8 mouse cellular contexts compared by ENCODE assay signal in the genomic region with DNA sequence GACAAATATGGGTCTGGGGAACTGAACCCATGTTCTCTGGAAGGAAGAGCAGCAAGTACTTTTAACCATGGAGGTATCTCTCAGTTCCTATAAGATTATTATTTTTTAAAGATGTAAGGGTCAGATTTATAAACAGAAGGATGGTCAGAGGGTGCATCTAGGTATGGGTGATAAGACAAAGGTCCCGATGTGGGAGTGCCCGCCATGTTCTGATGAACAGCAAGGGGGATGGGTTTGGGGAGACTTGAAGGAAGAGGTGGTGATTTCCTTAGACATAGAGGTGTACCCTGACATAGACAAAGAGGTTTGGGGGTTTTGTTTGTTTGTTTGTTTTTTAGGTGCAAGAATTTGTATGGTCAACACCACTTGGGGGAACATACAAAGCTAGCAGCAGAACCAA. TPM values are rescaled to one million over a fixed set of nuclear protein-coding genes. Genes with fewer than 3 reads are reported as not detected.
DNase-seq lines count a peak whose midpoint lies in the region; ATAC-seq lines count a peak whose summit lies in the region.

No protein-coding gene starts in this region.

- H3K36me3 ChIP-seq in forebrain, embryonic 10.5 days (replicated peaks): 0 out of 2 replicates have a peak, but pooled peaks cover 3% of the 10 kb centered on the region
- no peaks in the 10 kb centered on the region for H3K36me3 ChIP-seq in forebrain, embryonic 16.5 days (ENCODE audit: control insufficient read depth, insufficient read depth)
- no peaks in the 10 kb centered on the region for H3K36me3 ChIP-seq in neural tube, embryonic 12.5 days
- peaks cover 3% of the 10 kb centered on the region; the same call in 1 of the 2 replicates for H3K36me3 ChIP-seq in limb, embryonic 10.5 days
- H3K36me3 ChIP-seq in neural tube, embryonic 13.5 days: no peaks in the 10 kb centered on the region

- no peak for ATAC-seq in forebrain, embryonic 16.5 days
- no peak for ATAC-seq in neural tube, embryonic 12.5 days (ENCODE audit: low FRiP score, low read depth)
- ATAC-seq in neural tube, embryonic 13.5 days (ENCODE audit: low read depth): no peak
- no peak for ATAC-seq in megakaryocyte progenitor cell, adult 5-6 weeks (replicated peaks; ENCODE audit: poor library complexity)

- WGBS in forebrain, embryonic 10.5 days: 69% methylated on average over 2 of the region's 2 CpGs
- 73% methylated on average over 2 of the region's 2 CpGs for WGBS in forebrain, embryonic 16.5 days
- 79% methylated on average over 2 of the region's 2 CpGs for WGBS in neural tube, embryonic 12.5 days
- 73% methylated on average over 2 of the region's 2 CpGs for WGBS in limb, embryonic 10.5 days
- WGBS in neural tube, embryonic 13.5 days: 63% methylated on average over 2 of the region's 2 CpGs

- no peak overlapping the region for H3K9ac ChIP-seq in forebrain, embryonic 16.5 days (replicated peaks; ENCODE audit: low read depth, low read length)
- H3K9ac ChIP-seq in neural tube, embryonic 12.5 days: no peak overlapping the region
- no peak overlapping the region for H3K9ac ChIP-seq in neural tube, embryonic 13.5 days

- no peak for DNase-seq in forebrain, embryonic 10.5 days (ENCODE audit: extremely low spot score, low spot score)
- DNase-seq in neural tube, embryonic 10.5 days (ENCODE audit: extremely low spot score, low spot score): no peak
- no peak for DNase-seq in limb, embryonic 10.5 days (ENCODE audit: low spot score)
- no peak for DNase-seq in thymus, postnatal 36 days

- H3K4me2 ChIP-seq in forebrain, embryonic 16.5 days (ENCODE audit: low read length): no peak overlapping the region; the same call in 1 of the 2 replicates
- peak overlapping the region; percentile 97 for H3K4me2 ChIP-seq in neural tube, embryonic 12.5 days (replicated peaks)
- peak overlapping the region; percentile 99 for H3K4me2 ChIP-seq in neural tube, embryonic 13.5 days

- H3K27me3 ChIP-seq in forebrain, embryonic 10.5 days (ENCODE audit: poor library complexity, severe bottlenecking): peaks cover 14% of the 10 kb centered on the region
- H3K27me3 ChIP-seq in forebrain, embryonic 16.5 days (replicated peaks; ENCODE audit: control insufficient read depth, insufficient read depth, low read length): no peaks in the 10 kb centered on the region
- no peaks in the 10 kb centered on the region; the same call in 1 of the 2 replicates for H3K27me3 ChIP-seq in neural tube, embryonic 12.5 days (replicated peaks)
- peaks cover 7% of the 10 kb centered on the region; the same call in 1 of the 2 replicates for H3K27me3 ChIP-seq in limb, embryonic 10.5 days (ENCODE audit: low read depth, poor library complexity, severe bottlenecking)
- peaks cover 2% of the 10 kb centered on the region; the same call in 1 of the 2 replicates for H3K27me3 ChIP-seq in neural tube, embryonic 13.5 days

- H3K4me1 ChIP-seq in forebrain, embryonic 10.5 days: peaks cover 50% of the 10 kb centered on the region
- peaks cover 27% of the 10 kb centered on the region for H3K4me1 ChIP-seq in forebrain, embryonic 16.5 days (replicated peaks; ENCODE audit: control insufficient read depth, insufficient read depth, low read length)
- H3K4me1 ChIP-seq in neural tube, embryonic 12.5 days: peaks cover 24% of the 10 kb centered on the region
- peaks cover 42% of the 10 kb centered on the region for H3K4me1 ChIP-seq in limb, embryonic 10.5 days
- peaks cover 41% of the 10 kb centered on the region for H3K4me1 ChIP-seq in neural tube, embryonic 13.5 days (replicated peaks)

- H3K9me3 ChIP-seq in forebrain, embryonic 10.5 days: no peaks in the 10 kb centered on the region
- no peaks in the 10 kb centered on the region for H3K9me3 ChIP-seq in forebrain, embryonic 16.5 days (ENCODE audit: control insufficient read depth, low read length)
- no peaks in the 10 kb centered on the region for H3K9me3 ChIP-seq in neural tube, embryonic 12.5 days
- no peaks in the 10 kb centered on the region for H3K9me3 ChIP-seq in limb, embryonic 10.5 days (replicated peaks)
- no peaks in the 10 kb centered on the region for H3K9me3 ChIP-seq in neural tube, embryonic 13.5 days

- no peak overlapping the region for H3K27ac ChIP-seq in forebrain, embryonic 10.5 days
- H3K27ac ChIP-seq in forebrain, embryonic 16.5 days (ENCODE audit: low read length): no peak overlapping the region
- H3K27ac ChIP-seq in neural tube, embryonic 12.5 days: no peak overlapping the region
- no peak overlapping the region for H3K27ac ChIP-seq in limb, embryonic 10.5 days
- H3K27ac ChIP-seq in neural tube, embryonic 13.5 days (replicated peaks): no peak overlapping the region

- H3K4me3 ChIP-seq in forebrain, embryonic 10.5 days: peak overlapping the region; percentile 70
- H3K4me3 ChIP-seq in forebrain, embryonic 16.5 days (replicated peaks; ENCODE audit: low read length): no peak overlapping the region
- H3K4me3 ChIP-seq in neural tube, embryonic 12.5 days: no peak overlapping the region; the same call in 1 of the 2 replicates
- peak overlapping the region; percentile 77 for H3K4me3 ChIP-seq in limb, embryonic 10.5 days
- H3K4me3 ChIP-seq in neural tube, embryonic 13.5 days: peak overlapping the region; percentile 76; the same call in 1 of the 2 replicates

RNA-seq across cellular contexts. Expression of a gene that starts 1.6 kb away (rescaled TPM):
- 18.3 and 18.6 TPM in 2 replicates for polyA plus RNA-seq in forebrain, embryonic 10.5 days (2016; fragmentation: Nextera tagmentation; extraction: Ambion mirVana)
- 12.8 and 13.3 TPM in 2 replicates for polyA plus RNA-seq in forebrain, embryonic 16.5 days (2015; fragmentation: Nextera tagmentation; extraction: Ambion mirVana)
- 17.4 and 18.4 TPM in 2 replicates for polyA plus RNA-seq in neural tube, embryonic 12.5 days (2016; fragmentation: Nextera tagmentation; extraction: Ambion mirVana)
- 20.3 and 22.3 TPM in 2 replicates for polyA plus RNA-seq in limb, embryonic 10.5 days (2016; fragmentation: Nextera tagmentation; extraction: Ambion mirVana)
- 12.2 and 13.0 TPM in 2 replicates for polyA plus RNA-seq in neural tube, embryonic 13.5 days (2015; fragmentation: Nextera tagmentation; extraction: Ambion mirVana)
- 4.0 and 4.8 TPM in 2 replicates for total RNA-seq in megakaryocyte progenitor cell, adult 5-6 weeks (2015)
- 7.0 and 8.8 TPM in 2 replicates for total RNA-seq in megakaryocyte progenitor cell, adult 5-6 weeks (2017)

Comparison
In these comparisons a context has a peak if more than half of its experiments do, and no peak if none do; other contexts are left out.
1. H3K4me3 ChIP-seq: peak in forebrain, embryonic 10.5 days (single experiment), limb, embryonic 10.5 days (single experiment) and neural tube, embryonic 13.5 days (single experiment); none in forebrain, embryonic 16.5 days (single experiment) and neural tube, embryonic 12.5 days (single experiment).